Mouse (Mus musculus) CD4-positive, CD25-positive, alpha-beta regulatory T cell, adult 4 months (primary cell): ENCODE results near the gene Trim24. TPM values are rescaled to one million over a fixed set of nuclear protein-coding genes. Genes with fewer than 3 reads are reported as not detected.
"Not testable (repeated sequence)": the region's sequence is repeated elsewhere in the genome, so short reads cannot be mapped to it uniquely, and the experiment has no call there.

Experiments used
- ATAC-seq: one replicate; pipeline ENCODE4 v1.8.0; 2017
- polyA plus RNA-seq, 2 experiments: library from polyadenylated mRNA; unstranded; fragments of 100-300 nt; shearing (Covaris generic); gene quantifications; one replicate each; pipeline ENCODE4 v1.2.1; 2017

Gene Trim24
- 10 to 100 TPM; 12.0 to 12.9 TPM for polyA plus RNA-seq

DNA sequence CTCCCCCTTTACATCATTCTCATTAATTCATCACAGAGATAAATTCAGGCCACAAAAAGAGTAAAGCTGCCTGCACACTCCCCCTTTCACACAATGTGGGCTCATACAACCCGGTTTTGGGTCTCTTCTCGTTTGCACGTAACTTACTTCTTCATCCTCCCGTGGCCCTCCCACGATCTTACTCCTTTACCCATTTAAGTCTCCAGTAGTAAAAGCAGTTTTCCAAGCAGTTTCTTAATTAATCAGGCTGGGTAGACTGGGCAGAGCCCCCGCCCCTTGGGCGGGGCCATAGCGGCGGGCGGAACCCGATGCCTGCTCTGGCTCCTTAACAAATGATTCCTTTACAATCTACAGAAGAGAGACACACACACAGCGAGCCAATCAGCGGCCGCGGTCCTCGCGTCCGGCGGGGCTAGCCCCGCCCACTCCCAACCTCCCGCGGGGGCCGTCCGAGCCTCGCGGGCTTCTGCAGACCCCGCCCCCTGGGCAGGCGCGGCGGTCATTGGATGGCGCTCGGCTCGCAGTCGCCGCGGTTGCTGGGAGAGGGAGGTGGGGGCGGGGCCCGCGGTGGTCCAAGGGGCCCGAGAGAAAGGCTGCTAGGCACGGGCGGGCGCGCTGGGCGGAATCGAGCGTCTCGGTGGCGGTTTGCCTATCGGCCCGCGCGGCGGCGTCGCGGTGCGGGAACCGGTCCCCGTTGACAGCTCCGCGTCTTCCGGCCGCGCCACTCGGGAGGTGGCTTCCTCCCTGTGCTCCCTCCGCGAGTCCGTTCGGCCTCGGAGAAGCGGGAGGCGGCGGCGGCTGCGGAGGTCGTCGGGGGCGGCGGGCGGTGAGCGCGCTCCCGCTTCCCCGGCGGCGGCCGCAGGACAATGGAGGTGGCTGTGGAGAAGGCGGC, at the start of gene Trim24:
Gene Trim24 (plus strand): TSS at position 567 of the 892 bp plus-strand sequence.
- ATAC-seq = peak; percentile 91

DNA sequence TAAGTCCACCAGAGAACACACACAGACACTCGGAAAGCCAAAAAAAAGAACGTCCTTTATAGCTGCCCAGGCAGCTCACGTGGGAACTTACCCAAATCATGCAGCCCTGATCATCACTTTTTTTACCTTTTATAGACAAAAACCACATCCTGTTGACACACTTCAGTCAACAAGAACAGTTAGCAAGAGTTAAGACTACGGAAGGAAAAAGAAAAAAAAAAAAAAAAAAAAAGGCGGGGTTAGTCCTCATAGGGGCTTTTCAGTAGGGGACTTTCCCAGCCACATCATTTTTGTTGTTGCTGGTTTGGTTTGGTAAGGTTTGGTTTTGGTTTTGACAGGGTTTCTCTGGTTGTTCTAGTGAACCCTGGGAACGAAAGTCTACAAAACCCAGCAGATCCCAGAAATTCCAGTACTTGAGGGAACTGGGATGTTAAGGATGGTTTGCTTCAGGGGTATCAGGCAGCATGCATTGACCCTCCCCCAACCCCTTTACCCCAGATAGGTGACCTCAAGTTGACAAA, 49.0 kb upstream of the Trim24 start:
- peak; percentile 90 for ATAC-seq

DNA sequence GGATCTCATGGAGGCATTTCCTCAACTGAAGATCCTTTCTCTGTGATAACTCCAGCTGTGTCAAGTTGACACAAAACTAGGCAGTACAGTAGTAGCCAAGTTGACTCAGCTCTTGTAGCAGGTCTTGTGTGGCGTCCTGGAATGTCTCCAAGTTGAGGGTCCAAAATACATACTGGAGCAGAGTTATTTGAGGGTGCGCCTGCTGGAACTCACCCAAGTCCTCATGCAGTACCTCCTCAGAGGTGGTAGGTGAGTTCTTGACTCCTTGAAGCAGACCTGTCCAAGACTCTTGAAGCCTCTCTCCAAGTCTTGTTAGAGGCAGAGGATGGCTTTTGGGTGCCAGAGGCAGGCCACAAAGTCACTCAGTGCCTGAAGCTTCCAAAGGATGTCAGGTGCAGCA, 48.2 kb upstream of the Trim24 start:
- ATAC-seq = no peak

DNA sequence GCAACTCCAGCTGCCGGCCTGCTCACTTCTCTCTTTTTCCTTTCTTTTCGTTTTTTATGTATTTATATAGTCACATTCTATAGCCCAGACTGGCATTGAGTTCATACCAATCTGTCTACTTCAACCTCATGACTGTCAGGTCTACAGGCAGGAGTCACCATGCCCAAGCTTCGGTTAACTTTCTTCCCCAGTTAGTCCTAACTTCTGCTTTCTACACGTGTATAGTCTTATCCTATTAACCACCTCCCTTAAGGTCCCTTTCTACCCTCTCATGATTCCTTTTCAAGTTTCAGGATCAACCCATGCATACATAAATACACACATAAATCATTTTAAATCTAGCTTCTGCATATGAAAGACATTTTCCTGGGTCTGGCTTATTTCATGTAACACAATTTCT, 46.9 kb upstream of the Trim24 start:
- no peak for ATAC-seq

DNA sequence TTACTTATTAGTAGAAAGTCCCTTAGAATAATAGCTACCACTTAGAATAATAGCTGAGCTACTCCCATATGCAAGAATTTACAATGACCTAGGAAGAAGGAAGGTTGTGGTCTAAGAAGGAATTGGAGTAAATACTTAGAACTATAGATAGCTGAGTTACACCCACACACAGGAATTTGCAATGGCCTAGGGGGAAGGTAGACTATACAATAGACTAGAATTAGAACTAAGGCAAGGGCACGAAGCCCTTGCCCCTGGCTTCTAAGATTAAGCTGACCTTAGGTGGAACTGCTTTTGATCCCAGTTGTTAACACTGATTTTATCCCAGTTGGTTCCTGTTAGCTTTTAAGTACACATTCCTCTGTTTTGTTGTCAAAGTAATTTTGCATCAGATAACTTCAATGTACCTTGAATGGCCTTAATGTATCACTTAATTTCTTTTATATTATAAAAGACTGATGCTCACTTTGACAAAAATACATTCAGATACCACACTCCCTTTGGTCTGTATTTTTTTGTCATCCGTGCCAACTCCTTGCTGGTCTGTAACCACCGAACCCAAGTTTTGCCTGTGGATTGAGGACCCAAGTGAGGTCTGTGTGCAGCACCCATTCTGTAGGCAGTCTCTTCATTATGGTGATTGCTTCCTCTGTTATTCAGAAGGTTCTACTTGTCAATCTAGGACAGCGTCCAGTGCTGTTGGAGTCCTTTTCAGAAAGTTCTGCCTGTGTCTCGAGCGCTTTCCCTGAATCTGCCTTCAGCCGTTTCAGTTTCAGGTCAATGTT, 45.1 kb upstream of the Trim24 start:
- ATAC-seq = not testable (repeated sequence)

DNA sequence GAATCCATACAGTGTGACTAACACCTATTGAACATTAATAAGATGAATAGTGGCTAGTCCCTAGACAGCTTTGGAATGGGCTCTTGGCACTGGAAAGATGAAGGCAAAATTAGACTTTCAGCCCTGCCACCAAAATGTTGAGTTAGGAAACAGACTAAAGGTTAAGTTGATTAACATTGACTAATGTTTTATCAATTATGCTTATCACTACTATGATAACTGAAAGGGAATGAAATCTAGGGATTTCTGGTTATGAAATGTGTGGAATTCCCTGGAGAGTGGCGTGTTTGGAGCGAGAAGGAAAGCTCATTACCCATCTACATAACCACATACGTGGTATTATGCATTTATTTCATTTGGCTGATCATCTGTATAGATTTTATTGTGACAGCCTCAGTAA, 41.7 kb upstream of the Trim24 start:
- ATAC-seq = no peak

DNA sequence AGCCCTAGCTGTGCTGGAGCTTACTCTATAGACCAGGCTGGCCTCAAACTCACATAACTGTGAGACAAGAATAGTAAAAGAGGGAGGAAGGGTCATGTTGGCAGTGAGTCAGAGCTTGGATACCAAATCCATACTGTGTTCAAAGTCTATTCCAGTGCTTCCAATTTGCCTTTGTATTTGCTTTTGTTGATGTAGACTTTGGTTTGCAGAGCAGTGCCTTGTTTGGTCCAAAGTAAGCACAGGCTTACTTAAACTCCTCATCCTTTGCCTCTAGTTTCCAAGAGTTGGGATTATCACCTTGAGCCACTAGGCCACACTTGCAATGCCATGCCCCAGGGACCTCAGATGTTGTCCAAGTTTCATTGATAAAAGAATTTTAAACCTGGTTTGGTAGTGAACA, 41.0 kb upstream of the Trim24 start:
- no peak for ATAC-seq

DNA sequence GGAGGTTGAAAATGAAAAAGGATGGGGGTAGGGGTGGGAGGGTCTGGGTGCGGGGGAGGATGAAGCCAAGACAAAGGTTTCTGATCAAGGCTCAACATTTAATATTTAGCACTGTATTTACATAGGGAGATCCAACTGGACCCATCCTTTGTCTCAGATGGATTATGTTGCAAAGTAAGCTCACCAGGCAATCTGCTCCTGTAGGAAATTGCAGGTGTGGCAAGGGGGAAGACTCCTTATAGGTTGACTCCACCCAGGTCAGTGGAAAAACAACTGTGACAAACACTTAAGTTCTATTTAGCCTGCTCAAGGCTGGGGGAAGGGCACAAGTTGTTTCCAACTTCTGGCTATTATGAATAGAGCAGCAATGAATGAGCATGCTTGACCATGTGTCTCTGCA, 36.9 kb upstream of the Trim24 start:
- no peak for ATAC-seq

DNA sequence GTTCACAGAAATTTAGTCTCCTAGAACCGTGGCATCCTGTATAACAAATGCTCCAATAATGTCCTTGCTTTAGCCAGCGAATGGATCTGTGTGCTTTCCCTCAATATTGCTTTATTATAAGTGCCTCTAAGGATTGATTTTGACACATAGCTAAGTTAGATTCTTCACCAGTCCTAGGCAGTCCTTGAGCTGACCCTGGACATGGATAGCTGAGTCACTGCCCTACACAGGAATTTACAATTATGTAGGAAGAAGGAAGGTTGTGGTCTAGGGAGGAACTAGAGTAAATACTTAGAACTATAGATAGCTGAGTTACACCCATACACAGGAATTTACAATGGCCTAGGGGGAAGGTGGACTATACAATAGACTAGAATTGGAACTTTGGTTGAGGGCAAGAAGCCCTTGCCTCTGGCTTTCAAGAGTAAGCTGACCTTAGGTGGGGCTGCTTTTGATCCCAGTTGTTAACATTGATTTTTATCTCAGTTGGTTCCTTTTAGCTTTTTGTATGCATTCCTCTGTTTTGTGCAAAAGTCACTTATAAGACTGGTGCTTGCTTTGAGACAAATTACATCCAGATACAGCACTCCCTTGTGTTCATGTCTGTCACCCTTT, 33.6 kb upstream of the Trim24 start:
- ATAC-seq = not testable (repeated sequence)

DNA sequence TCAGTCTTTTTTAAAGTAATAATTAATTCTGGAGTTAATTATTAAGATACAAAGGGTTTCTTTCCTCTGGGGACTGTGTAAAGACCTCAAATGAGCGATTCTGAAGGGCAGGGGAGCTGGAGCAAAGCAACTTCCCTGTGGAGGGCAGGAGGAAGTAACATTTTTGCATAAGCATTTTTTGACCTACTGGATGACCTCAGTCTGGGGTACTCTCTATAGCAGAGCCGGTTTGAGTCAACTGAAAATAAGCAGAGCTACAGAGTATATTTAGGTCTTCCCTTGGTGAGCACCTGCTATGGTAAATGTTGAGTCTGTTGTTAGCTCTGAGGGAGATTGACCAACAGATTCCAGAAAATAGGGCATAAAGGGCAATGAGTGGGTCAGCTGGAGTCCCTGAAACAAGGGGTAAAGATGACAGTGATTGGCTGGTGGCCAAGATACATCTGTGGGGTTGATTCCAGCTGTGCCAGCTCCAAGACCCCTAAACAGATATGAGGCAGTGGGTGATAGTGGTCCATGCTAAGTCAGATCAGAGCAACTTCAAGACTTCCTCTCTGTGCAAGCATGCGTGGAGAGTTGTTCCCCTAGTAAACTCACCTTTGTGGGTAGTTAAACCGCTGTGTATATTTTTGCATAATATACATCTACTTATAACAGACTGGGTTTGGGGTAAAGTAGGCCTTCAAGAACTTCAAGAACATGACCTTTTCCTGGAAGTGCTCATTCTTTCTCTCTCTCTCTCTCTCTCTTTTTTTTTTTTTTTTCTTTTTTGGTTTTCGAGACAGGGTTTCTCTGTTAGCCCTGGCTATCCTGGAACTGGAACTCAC, 27.6 kb upstream of the Trim24 start:
- ATAC-seq = peak; percentile 78

DNA sequence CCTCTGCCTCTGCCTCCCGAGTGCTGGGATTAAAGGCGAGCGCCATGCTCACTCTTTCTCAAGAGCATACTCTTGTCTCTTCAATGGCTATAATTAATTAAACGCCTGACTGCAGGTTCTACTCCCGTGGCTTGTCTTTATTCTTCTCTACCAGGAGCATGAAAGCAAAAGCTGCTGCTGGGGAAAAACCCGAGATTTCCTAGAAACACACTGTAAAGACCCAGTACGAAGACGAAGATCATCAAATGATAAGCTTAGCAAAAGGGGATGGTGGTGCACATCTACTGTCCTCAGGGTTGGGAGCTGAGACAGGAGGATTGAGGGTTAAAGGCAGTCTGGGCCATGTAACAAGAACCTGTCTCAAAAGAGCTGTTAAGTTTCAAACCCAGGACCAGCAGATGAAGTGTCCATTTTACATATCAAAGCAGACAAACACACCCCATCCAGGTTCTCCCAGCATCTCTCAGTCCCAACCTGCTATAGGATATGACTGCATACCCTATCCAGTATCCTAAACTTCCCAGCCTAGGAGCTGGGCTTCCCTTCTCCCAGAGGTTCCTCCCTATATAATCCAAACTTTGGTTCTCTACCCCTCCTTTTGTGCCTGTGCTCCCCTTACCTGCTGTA, 26.9 kb upstream of the Trim24 start:
- ATAC-seq = peak; percentile 59

DNA sequence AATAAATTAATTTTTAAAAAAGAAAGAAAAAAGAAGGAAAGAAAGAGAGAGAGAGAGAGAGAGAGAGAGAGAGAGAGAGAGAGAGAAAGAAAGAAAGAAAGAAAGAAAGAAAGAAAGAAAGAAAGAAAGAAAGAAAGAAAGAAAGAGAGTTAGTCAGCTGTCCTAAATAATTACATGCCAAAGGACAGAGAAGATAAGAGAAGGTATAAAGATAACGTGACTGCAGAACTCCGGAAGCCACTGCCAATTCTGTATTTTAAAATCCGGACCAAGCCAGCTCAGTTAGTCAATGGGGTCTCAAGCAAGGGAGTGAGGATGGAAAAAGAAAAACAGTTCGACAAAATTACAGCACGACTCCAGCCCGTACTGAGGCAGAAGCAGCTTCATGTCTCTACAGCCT, 25.7 kb upstream of the Trim24 start:
- ATAC-seq = not testable (repeated sequence)

DNA sequence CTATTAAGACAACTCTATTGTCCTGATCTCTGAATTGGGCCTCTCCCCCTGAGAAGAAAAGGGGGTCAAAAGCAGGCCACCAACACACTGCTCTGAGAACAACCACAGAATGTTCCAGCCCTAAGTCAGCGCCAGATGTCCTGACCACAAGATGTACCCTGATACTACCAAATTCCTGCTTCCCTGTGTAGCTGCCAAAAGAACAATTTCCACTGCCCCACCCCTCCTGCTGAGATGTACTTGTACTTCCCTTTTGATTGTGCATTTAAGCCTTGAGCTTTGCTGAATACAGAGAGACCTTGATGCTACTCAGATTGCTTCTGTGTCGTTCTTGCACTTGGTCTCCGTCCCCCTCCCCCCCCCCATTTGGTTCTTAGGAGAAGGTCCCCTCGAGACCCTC, 23.1 kb upstream of the Trim24 start:
- ATAC-seq = not testable (repeated sequence)

DNA sequence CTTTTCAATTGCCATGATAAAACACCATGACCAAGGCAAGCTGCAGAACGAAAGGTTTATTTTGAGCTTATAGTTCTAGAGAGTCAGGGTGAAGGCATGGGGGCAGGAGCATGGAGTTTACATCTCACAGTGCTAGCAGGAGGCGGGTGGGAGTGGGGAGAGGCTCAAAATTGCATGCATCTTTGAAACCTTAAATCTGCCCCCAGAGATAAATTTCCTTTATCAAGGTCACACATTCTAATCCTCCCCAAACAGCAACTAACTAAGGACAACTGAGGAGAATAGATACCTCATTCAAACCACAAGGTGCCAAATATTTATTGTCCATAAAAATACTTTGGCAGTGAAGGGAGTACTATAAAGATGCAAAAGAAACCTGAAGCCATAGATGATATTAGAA, 19.3 kb upstream of the Trim24 start:
- no peak for ATAC-seq

DNA sequence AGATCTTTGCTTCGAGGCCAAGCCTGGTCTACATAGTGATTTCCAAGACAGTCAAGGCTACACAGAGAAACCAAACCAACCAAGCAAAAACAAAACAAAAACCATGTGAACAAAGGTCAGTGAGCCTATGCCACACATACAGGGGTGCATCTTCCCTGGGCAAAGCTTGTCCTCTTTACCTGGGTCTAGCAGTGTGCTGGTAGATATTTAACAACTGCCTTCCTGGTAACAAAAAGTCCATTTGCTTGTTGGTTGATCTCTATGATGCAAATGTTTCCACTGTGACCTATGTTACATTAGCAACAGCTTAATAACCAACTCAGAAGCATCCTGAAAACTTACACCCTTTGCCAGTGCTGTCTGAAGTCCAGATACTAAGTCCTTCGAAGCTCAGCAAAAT, 17.3 kb upstream of the Trim24 start:
- no peak for ATAC-seq

DNA sequence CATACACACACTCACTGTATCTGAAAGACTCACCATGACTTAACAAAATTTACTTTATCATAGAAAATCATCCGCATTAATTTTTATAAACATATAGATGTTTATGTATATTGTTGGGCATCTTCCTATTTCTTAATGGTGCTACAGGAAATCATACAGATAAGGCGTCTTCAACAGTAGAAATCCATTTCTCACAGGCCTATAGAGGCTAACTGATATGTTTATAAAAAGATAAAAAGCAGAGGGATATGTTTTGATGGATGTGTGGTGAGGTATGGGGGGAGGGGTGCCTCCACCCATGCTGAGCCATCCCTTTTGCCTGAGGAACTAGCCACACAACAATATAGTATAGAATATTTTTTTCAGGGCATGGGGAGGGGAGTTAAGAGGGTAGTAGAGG, 15.2 kb upstream of the Trim24 start:
- no peak for ATAC-seq

DNA sequence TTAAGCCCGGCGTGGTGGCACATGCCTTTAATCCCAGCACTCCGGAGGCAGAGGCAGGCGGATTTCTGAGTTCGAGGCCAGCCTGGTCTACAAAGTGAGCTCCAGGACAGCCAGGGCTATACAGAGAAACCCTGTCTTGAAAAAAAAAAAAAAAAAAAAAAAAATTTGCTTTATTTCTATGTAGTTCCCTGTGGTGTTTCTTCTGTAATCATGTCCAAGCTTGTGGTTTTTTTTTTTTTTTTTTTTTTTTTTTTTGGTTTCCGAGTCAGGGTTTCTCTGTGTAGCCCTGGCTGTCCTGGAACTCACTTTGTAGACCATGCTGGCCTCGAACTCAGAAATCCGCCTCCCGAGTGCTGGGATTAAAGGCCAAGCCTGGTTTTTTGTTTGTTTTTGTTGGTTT, 14.3 kb upstream of the Trim24 start:
- not testable (repeated sequence) for ATAC-seq

DNA sequence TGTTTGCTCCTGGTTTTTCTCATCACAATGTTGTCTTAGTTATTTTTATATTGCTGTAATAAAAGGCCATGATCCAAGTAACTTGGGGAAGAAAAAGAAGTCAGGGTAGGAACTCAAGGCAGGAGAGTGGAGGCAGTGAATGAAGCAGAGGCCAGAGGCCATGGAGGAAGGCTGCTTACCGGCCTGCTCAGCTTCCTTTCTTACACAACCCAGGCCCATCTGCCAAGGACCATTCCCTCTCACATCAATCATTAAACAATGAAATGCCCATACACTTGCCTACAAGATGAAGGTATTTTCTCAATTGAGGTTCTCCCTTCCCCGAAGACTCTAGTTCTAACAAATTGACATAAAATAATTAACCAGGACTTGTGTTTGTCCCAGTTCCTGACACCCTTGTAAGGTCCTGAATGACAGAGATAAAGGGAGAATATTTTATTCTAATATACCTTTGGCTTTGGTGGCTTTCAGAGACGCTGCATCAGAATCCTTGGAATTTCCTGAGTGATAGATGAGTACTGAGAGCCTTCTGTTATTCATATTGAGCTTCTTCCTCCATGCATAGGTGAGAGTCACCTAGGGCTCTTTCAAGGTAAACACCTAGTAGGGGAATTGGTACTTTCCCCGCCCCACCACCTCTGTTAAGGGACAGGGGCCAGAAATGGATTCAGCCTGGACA, 13.3 kb upstream of the Trim24 start:
- ATAC-seq = no peak

DNA sequence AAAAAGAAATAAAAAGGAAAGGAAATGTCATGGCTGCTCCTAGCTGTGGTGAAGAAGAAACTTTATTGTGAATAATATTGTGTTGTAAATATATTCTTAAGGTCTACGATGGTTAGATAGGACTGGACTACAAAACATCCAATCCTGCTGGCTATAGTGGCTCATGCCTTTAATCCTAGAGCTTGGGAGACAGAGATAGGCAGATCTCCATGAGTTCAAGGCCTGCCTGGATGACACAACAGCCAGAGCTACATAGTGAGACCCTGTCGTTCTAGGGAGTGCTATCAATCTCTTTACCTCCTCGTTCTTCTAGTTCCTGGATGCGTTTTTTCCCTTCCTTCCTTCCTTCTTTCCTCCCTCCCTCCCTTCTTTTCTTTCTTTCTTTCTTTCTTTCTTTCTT, 12.5 kb upstream of the Trim24 start:
- ATAC-seq = no peak

DNA sequence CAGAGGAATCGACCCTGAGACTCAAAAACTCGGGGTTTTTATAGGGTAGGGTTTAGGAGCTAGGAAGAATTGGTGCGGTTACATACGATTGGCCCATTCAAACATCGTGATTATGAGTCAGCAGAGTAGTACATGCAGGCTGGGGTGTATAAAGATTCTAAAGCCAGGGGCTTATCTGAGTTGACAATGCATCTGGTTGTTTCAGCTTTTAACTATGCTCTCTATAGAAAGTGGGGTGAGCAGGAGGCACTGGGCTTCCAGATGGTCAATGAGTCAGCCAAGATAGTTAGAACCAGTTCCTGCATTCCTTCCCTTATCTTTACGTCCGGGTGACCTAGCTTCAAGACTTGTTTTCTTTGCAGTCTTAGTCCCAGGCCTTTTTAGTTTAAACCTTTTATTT, 7.7 kb upstream of the Trim24 start:
- ATAC-seq = no peak
